Mouse (Mus musculus): ENCODE data around the gene Cyld.

DNA sequence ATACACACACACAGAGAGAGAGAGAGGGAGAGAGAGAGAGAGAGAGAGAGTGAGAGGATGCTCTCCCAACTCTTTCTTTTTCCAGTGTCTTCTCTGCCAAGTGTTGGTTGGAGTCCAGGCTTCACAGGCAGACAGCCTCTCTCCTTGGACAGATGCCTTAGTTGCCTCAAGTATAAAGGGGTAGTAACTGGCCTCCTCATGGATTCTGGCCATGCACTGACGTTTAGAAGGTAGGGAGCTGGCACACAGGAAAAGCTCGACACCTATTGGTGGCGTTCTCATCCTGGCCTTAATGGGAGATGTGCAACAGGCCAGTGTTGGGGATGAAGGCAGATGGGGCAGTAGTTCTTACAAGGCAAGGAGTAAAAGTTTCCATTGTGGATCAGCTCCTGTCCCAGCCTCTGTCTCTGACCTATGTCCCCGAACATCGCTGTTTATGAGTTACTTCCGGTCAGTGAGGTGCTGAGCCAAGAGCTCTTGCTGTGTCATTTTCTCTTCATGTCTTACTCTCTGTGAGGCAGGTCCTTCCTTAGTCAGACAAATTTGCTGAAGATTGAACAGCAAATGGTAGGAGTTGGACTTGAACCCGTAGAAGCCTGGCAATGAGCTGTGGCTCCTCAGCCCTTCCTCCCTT, 13.1 kb upstream of the Cyld start:
- TF ChIP-seq CTCF (IDR thresholded peaks at IDR 0.05), result no peak
- no peak for TF ChIP-seq EP300 (IDR thresholded peaks at IDR 0.05; ENCODE audit: insufficient read depth, low read depth, low read length)
